Mouse (Mus musculus) thymus, adult 2 months (tissue): ENCODE data around the gene Cycs. TPM values are rescaled to one million over a fixed set of nuclear protein-coding genes. Genes with fewer than 3 reads are reported as not detected.
A peak's percentile ranks its signal among the peaks of the same experiment; 100 is the strongest.

Experiments
- DNase-seq: peaks from one replicate; pipeline ENCODE4 v3.0.0; 2021
- H3K27ac ChIP-seq: fragments of 200-500 bp; 2 replicates; pipeline ENCODE4 v1.5.1; 2012; ENCODE audit warnings: low read length, control low read depth; ENCODE audit not compliant: control insufficient read depth, insufficient read depth
- H3K27me3 ChIP-seq: fragments of 200-500 bp; 2 replicates; pipeline ENCODE4 v1.6.1; 2012; ENCODE audit warnings: mild to moderate bottlenecking, low read length, moderate library complexity, mixed read lengths; ENCODE audit not compliant: control insufficient read depth, insufficient read depth
- H3K36me3 ChIP-seq: fragments of 200-500 bp; 2 replicates; pipeline ENCODE4 v1.6.1; 2012; ENCODE audit warnings: mild to moderate bottlenecking, low read length, moderate library complexity; ENCODE audit not compliant: control insufficient read depth, insufficient read depth
- H3K4me1 ChIP-seq: fragments of 200-500 bp; replicated peaks from 2 replicates; pipeline ENCODE4 v1.6.1; 2012; ENCODE audit warnings: low read length; ENCODE audit not compliant: control insufficient read depth, insufficient read depth
- H3K4me3 ChIP-seq: fragments of 200-500 bp; 2 replicates; pipeline ENCODE4 v1.5.1; 2012; ENCODE audit warnings: mild to moderate bottlenecking, low read length, control low read depth, moderate library complexity; ENCODE audit not compliant: control insufficient read depth, insufficient read depth
- CTCF ChIP-seq: fragments of 200-500 bp; IDR thresholded peaks from 2 replicates; pipeline ENCODE4 v1.5.1; 2012; ENCODE audit warnings: mild to moderate bottlenecking, control low read depth, low read length, moderate library complexity, borderline replicate concordance; ENCODE audit not compliant: control insufficient read depth, poor library complexity, insufficient read depth; ENCODE audit errors: extremely low read depth
- POLR2A ChIP-seq: fragments of 200-500 bp; IDR thresholded peaks from 2 replicates; pipeline ENCODE4 v1.6.1; 2012; ENCODE audit warnings: mild to moderate bottlenecking, low read length, control low read depth, moderate library complexity; ENCODE audit not compliant: control insufficient read depth, poor library complexity, insufficient read depth; ENCODE audit errors: extremely low read depth
- WGBS: fragments of 180-500 bp; shearing (Covaris S2); methylation state at CpG from one replicate; pipeline ENCODE4 v1.1.7; 2018; 5-methylcytosine and 5-hydroxymethylcytosine counted together
- polyA plus RNA-seq: library from polyadenylated mRNA; depleted of rRNA; stranded (reverse); fragments of >200 nt; gene quantifications from 2 replicates; pipeline ENCODE4 v1.2.3, GENCODE M21; 2012

Gene Cycs
- polyA plus RNA-seq, 1 experiment = 5.2 TPM

DNA sequence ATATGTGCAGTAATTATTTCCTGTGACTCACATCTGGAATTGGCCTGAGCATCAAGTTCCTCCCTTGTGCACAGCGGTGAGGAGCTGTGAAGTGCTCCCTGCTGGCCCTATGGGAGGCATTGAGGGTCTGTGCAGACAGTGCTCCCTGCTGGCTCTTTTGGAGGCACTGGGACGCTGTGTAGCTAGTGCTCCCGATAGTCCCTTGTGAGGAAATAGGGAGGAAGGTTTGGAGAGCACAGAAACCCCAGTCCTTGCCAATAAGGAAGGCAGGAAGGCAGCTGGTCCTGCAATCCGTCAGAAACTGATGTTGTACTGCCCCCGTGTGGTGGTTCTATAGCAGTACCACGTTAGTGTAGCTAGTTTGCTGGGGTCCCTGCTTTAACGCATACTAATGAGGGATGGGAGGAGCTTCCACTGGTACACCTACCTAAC lies 29.9 kb downstream of the Cycs start:
- peak; percentile 75 for DNase-seq
- WGBS = 10% methylated on average over 7 of the region's 7 CpGs
- no peak overlapping the region for H3K27ac ChIP-seq
- no peaks in the 10 kb centered on the region for H3K27me3 ChIP-seq
- no peak for TF ChIP-seq POLR2A
- peak; percentile 36; the same call in 1 of the 2 replicates for TF ChIP-seq CTCF
- no peak overlapping the region for H3K4me3 ChIP-seq
- no peaks in the 10 kb centered on the region for H3K36me3 ChIP-seq
- no peaks in the 10 kb centered on the region for H3K4me1 ChIP-seq

DNA sequence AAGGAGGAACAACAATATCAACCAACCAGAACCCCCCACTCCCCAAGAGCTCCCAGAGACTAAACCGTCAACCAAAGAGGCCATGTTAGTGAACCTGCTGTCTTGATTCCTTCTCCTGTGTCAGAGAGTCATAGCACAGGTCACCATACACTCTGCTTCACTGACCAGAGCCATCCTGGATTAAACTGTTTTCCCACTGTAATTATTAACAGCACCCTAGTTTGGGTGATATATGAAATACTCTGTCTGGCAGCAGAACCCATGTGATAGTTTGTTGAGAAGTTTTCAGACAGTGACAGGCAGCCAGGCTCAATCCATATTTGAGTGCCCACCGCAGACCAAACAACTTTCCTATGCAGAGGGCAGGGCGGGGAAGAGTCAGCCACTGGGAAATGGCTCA lies 31.0 kb downstream of the Cycs start:
- no peak overlapping the region for H3K4me3 ChIP-seq
- H3K36me3 ChIP-seq = no peaks in the 10 kb centered on the region
- H3K4me1 ChIP-seq = no peaks in the 10 kb centered on the region
- no peak for DNase-seq
- TF ChIP-seq POLR2A (no peak), CTCF (no peak)
- no peak overlapping the region for H3K27ac ChIP-seq
- 98% methylated on average over 3 of the region's 3 CpGs for WGBS
- H3K27me3 ChIP-seq = no peaks in the 10 kb centered on the region

DNA sequence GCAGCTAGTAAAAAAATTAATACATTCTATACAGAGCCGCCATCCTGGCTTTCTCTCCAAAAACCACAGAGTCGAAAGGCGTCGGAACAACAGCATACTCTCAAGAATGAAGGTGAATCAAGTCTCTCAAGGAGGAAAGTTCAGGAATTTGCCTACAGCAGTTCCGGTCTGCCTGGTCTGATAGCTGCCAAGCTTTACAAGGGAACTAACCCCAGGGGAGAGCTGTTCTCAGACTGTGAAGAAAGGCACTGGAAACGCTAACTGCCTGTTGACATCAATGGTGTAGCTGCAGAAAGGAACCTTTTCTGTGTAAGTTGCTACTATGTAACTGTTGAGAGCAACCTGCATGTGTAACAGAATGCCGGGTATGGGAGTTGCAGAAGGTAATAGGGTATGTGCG lies 34.4 kb downstream of the Cycs start:
- WGBS = 93% methylated on average over 8 of the region's 8 CpGs
- TF ChIP-seq CTCF (no peak), POLR2A (no peak)
- Histone ChIP-seq H3K4me3 (no peak overlapping the region), H3K36me3 (no peaks in the 10 kb centered on the region), H3K27me3 (no peaks in the 10 kb centered on the region), H3K4me1 (no peaks in the 10 kb centered on the region), H3K27ac (no peak overlapping the region)
- no peak for DNase-seq

GRCm38 (mm10) chr6:50531003-50531402 lies 35.3 kb downstream of the Cycs start:
- H3K4me3 ChIP-seq = no peak overlapping the region
- H3K27me3 ChIP-seq = no peaks in the 10 kb centered on the region
- H3K27ac ChIP-seq = no peak overlapping the region
- no peaks in the 10 kb centered on the region for H3K36me3 ChIP-seq
- WGBS = 97% methylated on average over 3 of the region's 3 CpGs
- H3K4me1 ChIP-seq = no peaks in the 10 kb centered on the region
- TF ChIP-seq CTCF (no peak), POLR2A (no peak)
- no peak for DNase-seq

GRCm38 (mm10) chr6:50529194-50529593 lies 37.1 kb downstream of the Cycs start:
- no peaks in the 10 kb centered on the region for H3K27me3 ChIP-seq
- no peak overlapping the region for H3K4me3 ChIP-seq
- no peak for DNase-seq
- H3K27ac ChIP-seq = no peak overlapping the region
- TF ChIP-seq POLR2A (no peak), CTCF (no peak)
- WGBS = 94% methylated on average over 11 of the region's 11 CpGs
- no peaks in the 10 kb centered on the region for H3K4me1 ChIP-seq
- H3K36me3 ChIP-seq = no peaks in the 10 kb centered on the region

GRCm38 (mm10) chr6:50527416-50527815 lies 38.9 kb downstream of the Cycs start:
- H3K4me1 ChIP-seq = no peaks in the 10 kb centered on the region
- TF ChIP-seq POLR2A (no peak), CTCF (no peak)
- no peak overlapping the region for H3K4me3 ChIP-seq
- H3K27me3 ChIP-seq = no peaks in the 10 kb centered on the region
- H3K27ac ChIP-seq = no peak overlapping the region
- DNase-seq = no peak
- 95% methylated on average over 9 of the region's 9 CpGs for WGBS
- no peaks in the 10 kb centered on the region for H3K36me3 ChIP-seq

GRCm38 (mm10) chr6:50526597-50527024 lies 39.7 kb downstream of the Cycs start:
- H3K4me1 ChIP-seq = no peaks in the 10 kb centered on the region
- no peaks in the 10 kb centered on the region for H3K27me3 ChIP-seq
- 28% methylated on average over 7 of the region's 7 CpGs for whole genome bisulfite sequencing
- H3K27ac ChIP-seq = no peak overlapping the region
- no peak overlapping the region for H3K4me3 ChIP-seq
- no peaks in the 10 kb centered on the region for H3K36me3 ChIP-seq
- DNase-seq = peak; percentile 64
- TF ChIP-seq CTCF (no peak), POLR2A (no peak)
